Mouse (Mus musculus) brain, embryonic 14.5 days (tissue): Measurements from ENCODE around the gene Rad50.

Source experiments
- CTCF ChIP-seq: fragments of 200-500 bp; IDR thresholded peaks from 2 replicates; pipeline ENCODE4 v1.5.1; 2012; ENCODE audit warnings: inconsistent platforms, mild to moderate bottlenecking, moderate library complexity, borderline replicate concordance; ENCODE audit not compliant: insufficient read depth, insufficient read length; ENCODE audit errors: extremely low read depth
- POLR2A ChIP-seq: fragments of 200-500 bp; IDR thresholded peaks from 2 replicates; pipeline ENCODE4 v1.6.1; 2012; ENCODE audit warnings: mild to moderate bottlenecking, inconsistent platforms, borderline replicate concordance; ENCODE audit not compliant: poor library complexity, insufficient read depth, insufficient read length, severe bottlenecking; ENCODE audit errors: extremely low read depth

DNA sequence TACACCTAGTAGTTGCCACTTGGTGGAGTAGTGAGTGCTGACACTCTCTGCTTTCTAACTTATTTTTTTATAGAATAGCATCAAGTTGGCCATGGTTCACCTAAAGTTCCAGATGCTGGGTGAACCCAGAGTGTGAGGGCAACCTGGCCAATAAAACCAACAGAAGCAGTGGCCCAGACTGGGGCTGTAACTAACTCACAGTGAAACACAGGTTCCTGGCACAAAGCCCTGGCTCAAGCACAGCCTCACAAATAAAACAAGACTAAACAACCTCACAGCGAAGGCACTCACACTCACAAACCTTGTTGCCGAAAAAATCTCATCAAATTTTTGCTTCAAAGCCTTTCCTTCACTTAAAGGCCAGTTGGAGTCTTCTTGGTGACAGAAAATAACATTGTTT is 8.6 kb downstream of the Rad50 start:
- no peak for TF ChIP-seq CTCF
- no peak for TF ChIP-seq POLR2A
